Mouse (Mus musculus): Measurements from ENCODE around the gene Tk1.

GRCm38 (mm10) chr11:117845651-117846050 lies 19.8 kb upstream of the Tk1 start:
- TF ChIP-seq CTCF (conservative IDR thresholded peaks at IDR 0.05; ENCODE audit: low read length) (no peak), NANOG (IDR thresholded peaks at IDR 0.05; ENCODE audit: borderline replicate concordance, low read length) (no peak), POU5F1 (IDR thresholded peaks at IDR 0.05; ENCODE audit: borderline replicate concordance, low read length) (no peak)
